Mouse (Mus musculus) kidney, adult 11 months (tissue): ENCODE results near the gene Flrt1.

Source experiments
- DNase-seq: peaks from one replicate; pipeline ENCODE4 v3.0.0; 2022

Flrt1 gene

DNA sequence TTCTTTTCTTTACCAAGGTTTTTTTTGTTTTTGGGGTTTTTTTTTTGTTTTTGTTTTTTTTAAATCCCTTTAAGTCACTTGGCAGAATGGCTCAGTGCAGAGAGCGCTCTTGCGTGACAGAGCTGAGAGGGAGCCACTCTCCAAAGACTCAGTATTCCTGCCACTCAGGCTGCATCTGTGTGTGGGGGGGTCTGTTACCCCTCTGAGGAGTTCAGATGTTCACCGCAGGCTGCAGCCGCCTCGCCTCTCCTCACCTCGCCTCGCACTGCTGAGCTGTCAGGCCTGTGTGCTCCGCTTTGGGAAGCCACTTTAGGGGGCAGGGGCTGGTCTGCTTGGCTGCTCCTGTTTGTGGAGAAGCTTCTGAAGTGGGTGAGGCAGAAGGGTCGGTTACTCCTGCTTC is at the start of gene Flrt1:
TSS of gene Flrt1 (minus strand) at position 186 of the 400 bp plus-strand sequence.
- no peak for DNase-seq

DNA sequence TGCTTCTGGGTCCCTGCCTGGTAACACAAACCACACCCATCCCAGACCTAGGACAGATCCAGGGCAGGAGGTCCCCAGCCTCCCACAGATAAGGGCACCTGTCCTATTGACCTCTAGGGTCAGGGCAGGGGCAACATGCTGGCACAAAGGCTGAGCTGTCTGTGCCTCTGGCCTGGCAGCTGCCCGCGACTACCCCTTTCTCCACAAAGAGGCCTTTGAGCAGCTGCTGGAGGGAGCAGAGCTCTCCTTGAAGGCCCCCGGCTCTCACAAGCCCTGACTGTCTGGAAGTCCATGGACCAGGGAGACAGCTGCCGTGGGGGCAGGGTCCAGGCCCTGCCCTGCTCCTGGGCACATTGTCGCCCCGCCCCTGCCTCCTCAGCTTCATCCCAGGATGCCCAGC is 49.7 kb upstream of the Flrt1 start:
- no peak for DNase-seq

DNA sequence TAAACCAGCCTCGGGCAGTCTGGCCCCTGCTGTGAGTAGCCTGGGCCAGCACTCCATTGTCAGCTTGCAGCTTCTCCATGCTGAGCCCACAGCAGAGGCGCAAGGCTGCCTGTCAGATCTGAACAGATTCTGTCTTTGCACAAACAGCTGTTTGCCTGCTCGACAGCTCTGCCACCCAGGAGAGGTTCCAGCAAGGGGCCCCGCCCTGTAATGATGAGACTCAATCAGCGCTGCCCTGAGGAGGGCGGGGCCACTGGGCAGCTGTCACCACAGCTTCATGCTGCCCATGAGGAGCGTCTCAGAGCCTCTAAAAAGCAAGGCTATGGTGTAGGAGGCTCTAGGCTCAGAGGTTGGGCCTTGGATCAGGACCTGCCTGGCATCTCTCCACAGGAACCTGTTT is 47.7 kb upstream of the Flrt1 start:
- no peak for DNase-seq

DNA sequence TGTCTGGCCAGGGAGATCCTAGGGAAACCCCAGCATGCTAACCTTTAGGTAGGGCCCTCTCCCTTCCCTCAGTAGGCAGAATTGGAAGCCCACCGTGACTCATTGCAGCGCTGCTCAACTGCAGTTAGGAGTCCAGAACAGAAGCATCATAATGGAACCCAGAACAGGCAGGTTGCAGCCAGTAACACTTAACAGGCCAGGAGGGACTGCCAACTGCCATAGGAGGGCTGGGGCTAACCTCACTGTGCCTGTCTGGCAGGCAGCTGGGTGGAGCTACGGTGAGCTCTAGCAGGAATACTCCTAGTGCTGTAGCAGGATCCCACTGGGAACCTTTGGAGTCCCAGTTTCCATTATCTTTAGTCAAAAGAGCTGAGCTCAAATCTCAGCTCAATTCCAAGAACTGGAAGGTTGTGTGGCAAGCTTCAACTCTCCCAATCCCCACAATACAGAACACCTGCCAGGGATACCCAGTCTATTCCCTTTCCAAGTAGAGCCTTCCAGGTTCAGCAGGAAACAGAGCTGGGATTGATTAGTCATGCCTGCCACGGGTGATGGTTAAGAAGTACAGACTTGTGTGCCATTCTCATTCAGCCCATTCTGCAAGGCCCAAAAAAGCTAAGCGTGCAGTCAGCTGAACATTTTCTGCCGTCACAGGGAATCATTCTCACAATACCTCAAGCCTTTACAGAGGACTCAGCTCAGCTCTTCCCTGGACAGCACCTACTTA is 46.6 kb upstream of the Flrt1 start:
- DNase-seq = no peak

DNA sequence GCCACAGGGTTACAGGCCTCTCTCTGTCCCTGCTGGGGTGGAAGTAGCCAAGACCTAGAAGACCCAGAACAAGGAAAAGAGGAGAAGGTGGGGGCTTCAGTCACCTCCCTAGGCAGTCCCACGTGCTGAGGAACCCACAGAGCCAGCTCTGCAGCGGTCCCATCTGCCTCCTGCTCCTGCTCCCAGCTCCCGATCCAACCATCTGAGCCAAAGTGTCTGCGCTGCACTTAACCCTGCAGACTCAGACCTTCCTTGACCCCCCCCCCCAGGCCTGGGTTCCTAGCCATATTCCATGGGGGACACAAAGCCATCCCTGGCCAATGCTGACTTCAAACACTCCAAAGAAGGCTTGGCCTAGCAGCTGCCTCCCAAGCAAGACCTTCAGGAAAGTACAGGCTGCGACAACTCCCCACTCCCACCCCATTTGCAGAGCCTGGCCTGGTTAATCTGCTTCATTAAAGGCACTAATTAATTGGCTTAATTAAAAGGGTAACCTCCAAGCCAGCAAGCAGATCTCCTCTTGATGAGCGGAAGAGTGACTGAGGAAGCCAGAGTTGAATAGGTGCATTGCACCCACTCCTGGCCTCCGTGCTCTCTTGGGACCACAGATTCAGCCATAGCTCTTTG is 45.9 kb upstream of the Flrt1 start:
- DNase-seq = no peak

DNA sequence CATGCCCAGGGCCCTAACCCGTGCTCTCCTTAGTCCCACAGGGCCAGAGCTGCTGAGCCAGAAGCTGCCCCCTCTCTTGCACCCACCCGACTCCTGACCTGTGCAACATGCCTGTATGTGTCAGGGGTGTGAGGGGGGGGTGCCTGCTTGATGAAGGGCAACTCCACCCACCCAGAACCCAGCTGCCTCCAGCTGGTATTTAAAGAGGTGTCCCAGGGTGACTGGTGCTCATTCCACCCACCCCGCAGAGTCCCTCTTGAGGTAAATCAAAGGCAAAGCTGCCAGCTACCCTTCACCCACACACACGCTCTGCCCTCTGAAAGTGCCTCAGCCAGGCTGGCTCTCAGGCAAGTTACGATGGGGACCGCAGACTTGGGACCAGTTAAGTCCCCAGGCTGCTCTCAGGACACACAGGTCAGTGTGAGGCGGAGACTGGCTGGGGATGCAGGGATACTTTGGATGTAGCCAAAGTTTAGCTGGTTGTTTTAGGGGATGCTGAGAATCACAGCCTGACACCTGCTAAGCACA is 43.7 kb upstream of the Flrt1 start:
- no peak for DNase-seq

DNA sequence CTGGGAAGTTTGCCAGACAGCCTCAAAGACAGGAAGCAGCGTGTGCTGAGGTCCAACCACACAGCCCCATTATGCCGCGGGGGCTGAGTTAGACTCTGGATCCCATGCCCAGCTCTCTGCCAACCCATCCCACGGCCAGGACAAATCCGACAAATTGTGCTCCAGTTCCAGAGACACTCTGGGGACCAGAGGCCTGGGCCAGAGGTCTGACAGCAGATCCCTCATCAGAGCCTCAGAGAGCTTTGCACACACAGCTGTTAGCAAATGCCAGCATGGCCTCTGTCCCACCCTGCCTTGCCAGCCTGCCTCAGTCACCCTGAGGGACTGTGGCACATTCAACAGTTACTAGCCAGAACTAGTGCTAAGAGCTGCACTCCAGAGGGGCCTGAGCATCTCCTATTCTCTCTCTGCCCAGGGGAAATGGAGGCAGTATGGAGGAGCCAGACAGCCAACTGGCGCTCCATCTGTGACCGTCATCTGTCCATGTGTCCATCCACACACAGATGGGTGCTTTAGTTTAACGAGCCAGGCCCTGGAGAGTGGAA is 43.1 kb upstream of the Flrt1 start:
- no peak for DNase-seq

DNA sequence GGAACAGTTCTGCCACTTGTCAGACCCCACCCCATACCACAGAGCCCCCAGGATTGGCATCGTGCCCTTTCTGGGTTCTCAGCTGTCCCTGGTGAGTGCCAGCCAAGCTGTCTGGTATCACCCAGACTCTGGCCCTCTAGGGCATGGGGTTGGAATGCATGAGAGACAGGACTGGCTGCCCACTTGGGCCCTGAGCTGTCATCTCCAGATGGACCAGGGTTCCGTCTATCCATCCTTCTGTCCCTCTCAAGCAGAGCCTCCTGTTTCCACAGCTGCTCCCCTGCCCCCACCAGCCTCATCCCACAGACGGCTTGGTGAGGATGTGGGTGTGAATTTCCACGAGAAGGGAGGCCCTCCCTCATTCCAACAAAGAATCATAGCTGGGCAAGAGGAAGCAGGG is 42.6 kb upstream of the Flrt1 start:
- no peak for DNase-seq

DNA sequence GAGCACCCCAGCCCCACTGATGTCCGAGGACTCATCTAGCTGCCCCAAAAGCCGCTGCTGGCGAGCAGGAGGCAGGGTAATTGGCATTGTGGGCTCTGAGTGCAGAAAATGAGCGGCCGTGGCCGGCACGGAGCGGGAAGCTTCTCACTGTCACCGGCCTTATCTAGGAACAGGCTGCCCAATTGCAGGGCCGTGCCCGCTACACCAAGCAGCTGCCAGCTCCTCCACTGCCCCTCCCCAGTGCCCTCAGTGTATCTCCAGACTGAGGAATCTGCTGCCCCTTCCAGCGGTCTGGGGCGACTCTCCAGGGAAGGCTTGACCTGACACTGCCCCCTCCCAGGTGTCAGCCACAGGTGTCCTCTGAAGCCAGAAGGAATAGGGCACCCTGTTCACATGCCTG is 40.8 kb upstream of the Flrt1 start:
- DNase-seq = no peak

DNA sequence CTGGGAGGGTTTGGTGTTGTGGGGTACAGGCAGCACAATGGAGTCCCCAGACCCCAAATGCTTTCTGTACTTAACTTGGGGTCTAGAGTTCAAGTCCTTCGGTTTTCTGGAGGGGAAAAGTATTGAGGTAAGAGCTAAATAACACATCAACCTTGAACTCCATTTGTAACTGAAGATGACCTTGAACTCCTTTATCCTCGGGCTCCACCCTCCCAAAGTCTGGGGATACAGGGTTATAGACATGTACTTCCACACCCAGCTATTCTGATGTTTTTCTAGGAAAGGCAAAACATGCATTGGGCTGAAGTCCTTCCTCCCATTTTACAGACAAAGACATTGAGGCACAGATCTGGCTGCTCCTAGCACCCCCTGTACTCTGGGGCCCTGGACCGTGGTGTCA is 38.9 kb upstream of the Flrt1 start:
- DNase-seq = no peak

DNA sequence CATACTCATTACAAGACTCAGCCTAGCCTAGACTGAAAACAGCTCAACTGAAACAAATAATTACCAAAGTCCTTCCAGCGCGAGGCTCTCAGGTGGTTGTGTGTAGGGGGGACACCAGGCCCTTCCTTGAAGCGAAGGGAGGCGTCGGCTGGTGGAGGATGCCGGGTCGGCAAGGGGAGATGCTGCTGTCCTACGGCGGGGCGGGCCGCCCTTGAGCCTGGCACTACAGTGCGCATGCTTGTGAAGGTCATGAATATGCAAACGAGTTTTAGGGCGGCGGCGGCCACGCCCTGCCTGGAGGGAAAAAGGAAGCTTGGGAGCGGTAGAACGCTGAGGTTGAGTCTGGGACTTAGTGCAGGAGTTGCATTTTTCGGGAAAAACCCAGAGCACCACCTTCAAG is 38.3 kb upstream of the Flrt1 start:
- DNase-seq = peak; percentile 83

DNA sequence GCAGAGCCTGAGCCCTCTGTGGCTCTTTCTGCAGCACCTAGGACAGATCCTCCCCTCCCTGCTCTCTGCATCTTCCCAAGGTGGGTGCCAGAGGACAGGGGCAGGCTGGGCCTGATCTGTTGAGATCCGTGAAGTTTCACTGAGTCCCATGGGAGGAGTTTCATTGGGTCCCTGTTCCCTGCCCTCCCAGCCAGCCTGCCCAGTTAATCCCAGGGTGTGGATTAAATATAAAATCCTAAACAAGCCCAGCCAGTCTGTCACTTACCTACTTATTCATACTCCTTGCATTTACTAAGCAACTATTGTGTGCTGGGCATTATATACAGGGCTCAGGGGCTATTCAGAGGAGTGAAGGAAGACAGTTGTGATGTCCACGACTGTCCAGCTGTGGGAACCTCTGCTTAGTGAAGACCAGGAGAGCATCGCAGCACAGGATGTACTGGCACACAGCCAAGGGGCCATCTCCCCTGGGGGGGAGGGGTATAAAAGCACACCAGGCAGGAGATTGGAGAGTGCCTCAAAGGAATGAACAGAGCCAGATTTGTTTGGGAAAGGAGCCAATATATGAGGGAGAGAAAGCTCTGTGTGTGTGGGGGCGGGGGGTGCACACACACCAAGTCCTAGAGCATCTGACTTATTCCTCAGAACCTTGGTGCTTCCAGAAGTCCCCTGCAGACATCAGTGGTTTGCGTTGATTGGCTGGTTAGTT is 36.8 kb upstream of the Flrt1 start:
- no peak for DNase-seq

DNA sequence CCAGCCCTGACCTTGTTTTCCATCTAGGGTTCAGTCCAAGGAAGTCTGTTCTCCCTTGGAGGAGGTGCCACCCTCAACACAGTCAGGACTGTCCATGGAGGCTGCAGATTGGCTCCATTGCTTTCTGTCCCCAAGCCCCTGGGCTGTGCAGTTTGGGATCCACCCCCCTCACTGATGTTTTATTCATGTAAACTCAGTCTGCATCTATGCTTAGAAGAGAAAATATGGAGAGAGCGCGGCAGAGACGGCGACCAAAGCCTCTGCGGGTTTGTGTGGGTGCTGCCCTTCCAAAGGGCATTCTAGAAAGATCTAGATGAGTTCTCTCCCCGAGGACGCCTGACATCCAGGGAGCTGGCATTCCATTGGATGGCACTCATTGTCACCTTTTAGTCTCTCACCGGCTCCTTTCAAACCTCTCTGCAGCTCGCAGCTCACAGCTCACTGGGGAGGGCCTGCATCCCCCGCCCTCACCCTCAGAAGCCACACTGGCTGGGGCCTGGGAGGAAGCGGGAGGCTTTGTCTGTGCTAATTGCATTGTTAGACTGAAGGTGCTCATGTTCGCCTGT is 35.4 kb upstream of the Flrt1 start:
- no peak for DNase-seq

DNA sequence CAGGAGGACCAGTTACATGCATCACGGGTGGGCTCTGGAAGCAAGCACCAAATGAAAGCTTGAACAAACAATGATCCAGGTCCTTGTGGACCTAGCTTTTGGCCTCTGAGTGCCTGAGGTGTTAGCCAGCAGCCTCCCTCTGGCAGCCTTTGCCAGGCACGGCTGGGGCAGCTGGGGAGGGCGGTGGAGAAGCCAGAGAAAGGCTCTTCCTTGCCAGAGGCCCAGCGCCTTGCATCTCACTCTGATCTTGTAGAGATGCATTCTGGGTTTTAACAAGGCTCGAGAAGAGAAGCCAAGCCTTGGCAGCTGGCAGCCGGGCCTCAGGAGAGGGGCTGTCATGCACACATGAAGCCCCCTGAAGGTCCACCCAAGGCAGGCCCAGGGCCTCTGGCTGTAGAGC is 34.8 kb upstream of the Flrt1 start:
- DNase-seq = no peak

DNA sequence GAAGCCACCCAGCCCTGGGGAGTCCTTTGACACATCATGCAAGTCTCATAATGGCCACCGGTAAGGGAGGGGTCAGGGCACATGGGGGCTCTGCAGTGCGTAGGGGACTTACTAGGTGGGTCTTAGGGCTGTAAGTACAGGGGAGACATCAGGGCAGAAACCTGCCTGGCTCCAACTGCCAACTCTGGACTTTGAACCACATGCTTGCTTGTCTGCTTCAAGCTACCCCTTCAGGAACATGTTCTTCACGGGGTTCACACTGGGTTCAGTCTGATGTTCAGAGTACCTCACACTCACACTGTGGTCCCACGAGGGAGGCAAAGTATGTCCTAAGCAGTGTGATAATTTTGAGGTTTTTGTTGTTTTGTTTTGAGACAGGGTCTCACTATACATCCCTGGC is 33.8 kb upstream of the Flrt1 start:
- DNase-seq = no peak

DNA sequence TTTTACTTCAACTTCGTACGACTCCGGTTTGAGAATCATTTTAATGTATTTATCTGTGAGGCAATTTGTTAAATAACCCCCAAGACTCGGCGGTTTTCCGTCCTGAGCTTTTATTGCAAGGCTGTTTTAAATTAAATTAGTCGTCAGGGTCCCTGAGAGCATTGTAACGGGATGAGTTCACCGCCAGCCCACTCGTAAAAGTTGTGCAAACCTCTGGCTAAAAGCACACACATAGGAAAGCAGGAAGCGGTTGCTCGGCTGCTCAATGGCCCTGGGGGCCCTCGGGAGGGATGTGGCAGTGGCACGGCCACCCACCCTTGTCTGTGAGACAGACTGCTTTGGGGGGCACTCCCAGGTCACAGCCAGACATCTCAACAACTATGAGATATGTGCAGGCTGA is 32.8 kb upstream of the Flrt1 start:
- DNase-seq = no peak

DNA sequence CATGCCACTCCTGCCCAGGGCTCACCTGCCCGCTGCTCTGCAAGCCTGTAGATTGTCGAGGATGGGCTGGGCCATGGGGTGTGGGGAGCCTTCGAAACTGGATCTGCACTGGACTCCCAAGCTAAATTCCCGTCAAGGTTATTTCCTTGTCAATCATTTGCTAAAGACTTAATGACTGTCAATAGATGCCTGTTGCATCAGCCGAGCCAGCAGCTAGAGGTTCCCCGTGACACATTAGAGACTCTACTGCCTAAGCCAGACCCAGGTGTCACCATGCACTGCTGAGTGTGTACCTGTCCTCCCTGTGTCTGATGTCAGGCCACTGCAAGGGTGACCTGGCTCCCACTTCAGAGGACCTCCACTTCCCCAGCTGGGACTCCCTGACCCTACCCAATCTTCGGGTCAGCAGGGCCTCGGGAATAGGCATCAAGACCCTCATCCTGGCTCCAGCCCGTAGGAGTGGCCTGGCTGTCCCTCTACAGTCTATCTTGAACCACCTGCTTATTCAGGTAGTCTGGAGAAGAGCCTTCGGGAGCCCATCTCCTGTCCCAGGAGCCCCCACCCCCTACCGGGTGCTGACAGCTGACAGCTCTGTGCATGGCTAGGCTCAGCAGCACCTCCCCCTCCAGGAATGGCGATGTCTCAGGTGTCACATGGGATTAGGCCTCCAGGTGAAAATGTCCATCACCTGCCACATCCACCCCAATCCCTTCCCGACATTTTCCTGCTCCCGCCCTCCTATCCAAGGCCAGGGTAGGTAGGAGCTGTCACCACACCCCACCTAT is 31.4 kb upstream of the Flrt1 start:
- peak; percentile 90 for DNase-seq

DNA sequence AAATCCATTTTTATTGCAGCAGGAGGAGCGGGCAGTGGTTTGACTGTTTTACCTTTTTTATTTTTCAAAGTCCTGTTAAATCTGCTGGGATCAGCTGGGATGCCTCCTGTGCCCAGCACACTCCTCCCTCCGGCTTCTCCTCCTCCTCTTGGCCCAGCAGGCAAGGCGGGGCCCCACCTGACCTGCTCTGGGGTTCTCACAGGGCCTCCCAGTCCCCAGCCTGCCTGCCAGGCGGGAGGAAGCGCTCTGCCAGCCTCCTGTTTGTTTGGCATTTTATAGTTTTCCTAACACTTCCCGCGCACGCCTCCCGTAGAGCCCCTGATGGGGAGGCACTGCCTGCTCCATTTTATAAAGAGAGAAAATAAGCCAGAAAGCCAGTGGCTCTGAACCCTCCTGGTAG is 30.5 kb upstream of the Flrt1 start:
- peak; percentile 82 for DNase-seq

DNA sequence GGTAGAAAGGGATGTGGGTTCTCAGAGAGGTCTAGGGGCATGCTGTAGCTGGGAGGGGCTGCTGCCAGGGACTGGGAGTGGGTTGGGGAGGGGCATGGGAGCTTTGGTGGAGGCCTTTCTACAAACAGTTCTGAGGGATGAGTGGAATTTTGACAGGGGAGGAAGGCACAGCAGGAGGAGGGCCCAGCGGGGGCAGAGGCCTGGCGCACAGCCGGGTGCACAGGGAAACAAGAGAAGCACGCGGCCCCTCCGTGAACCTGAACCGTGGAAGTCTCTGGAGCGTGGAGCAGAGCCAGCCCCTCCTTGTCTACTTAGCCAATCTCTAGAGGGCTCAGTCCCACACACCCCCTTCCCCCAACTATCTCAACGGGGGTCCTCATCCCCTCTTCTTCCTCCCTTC is 30.0 kb upstream of the Flrt1 start:
- DNase-seq = peak; percentile 90

DNA sequence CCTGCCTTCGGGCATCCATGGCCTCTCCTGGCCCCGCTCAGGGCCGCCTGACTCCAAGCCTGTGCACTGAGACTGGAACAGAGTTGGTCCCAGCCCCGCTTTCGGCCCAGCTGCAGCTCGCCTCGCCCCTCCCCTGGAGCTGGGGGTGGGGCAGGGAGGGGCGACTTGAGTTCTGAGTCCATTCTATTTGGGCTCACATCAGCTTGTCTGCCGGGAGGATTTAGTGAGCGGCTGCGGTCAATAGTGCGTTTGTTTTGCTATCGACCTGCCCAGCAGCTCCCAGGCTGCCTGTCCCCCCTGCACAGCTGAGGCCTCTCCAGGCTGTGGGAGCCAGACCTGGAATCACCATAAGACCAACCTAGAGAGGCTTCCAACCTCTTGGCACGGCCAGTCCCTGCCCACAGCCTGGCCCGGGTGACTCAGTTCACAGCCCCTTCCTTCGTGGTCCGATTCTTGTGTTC is 29.1 kb upstream of the Flrt1 start:
- peak; percentile 78 for DNase-seq

DNA sequence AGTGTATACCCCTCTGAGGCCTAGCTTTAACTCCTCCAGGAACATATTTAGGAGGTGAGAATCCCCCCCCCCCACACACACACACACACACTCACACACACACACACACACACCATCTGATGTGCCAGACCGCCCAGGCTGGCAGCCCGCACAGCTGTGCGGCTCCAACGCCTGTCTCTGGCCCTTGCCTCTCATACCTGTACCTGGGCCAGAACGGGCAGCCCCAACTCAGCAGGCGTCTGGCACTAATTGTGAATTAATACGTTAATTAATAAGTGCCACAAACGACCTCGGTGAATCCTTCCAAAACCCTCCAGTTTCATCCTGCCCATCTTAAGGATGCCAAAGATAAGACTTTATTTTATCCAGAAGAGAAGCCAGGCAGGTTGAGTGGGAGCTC is 27.9 kb upstream of the Flrt1 start:
- no peak for DNase-seq

DNA sequence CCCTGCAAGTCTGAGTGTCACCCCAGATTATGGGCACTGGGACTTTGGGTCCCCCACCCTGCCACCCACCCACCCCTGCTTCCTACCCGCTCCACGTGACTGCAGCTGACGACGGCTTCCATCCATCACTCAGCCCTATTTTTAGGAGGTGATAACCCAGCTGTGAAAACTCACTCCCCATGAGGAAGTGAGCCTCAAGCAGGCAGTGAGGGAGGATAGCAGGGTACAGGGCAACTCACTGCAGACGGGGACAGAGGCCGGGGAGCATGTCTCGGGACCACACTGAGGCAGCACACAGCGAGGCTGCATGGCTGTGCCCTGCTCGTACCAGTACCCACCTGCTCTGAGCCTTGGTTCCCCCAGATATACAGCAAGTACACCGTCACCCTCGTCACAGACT is 24.8 kb upstream of the Flrt1 start:
- no peak for DNase-seq
